Mouse (Mus musculus) layer of hippocampus, adult 18-20 months (tissue): ENCODE data around the gene Nubpl. TPM values are rescaled to one million over a fixed set of nuclear protein-coding genes. Genes with fewer than 3 reads are reported as not detected.
"Not testable (repeated sequence)": the region's sequence is repeated elsewhere in the genome, so short reads cannot be mapped to it uniquely, and the experiment has no call there.

Experiments used
- DNase-seq, 2 experiments: peaks; one replicate each; pipeline ENCODE4 v3.0.0; 2022; ENCODE audit warnings: low spot score in 2 of 2
- total RNA-seq, 2 experiments: library from RNA; stranded (reverse); gene quantifications; 2 replicates each; pipeline ENCODE4 v1.2.3; 2021

Gene Nubpl
- total RNA-seq, 2 experiments from 2014 or later, result 5.4 TPM

- DNase-seq, result not testable (repeated sequence)
Measured at GRCm38 (mm10) chr12:52231929-52232328, 134.4 kb downstream of the Nubpl start.

DNA sequence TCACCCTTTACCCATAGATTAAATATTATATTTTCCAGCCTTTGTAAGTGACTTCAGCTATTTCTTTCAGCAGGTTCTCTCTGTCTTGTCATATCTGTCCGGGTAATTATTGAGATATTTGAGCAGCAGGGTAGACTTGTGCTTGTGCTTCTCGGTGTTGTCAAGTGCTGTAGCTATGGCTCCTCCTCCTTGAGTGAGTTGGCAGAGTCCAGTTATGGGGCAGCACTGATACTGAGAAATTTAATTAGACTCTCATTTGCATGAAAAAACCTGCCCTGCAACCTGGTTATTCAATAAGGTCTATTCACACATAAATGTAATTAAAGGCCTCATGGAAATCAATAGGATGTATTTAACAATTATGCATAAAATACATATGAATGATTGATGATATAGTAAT, 145.2 kb downstream of the Nubpl start:
- no peak for DNase-seq

- DNase-seq, result no peak
Measured at GRCm38 (mm10) chr12:52247438-52247837, 149.9 kb downstream of the Nubpl start.

- DNase-seq, result no peak
Measured at GRCm38 (mm10) chr12:52248531-52248930, 151.0 kb downstream of the Nubpl start.

GRCm38 (mm10) chr12:52254089-52254488, 156.6 kb downstream of the Nubpl start:
- no peak for DNase-seq

GRCm38 (mm10) chr12:52268131-52268530, 170.6 kb downstream of the Nubpl start:
- DNase-seq, result peak; percentile 22 to 52

DNA sequence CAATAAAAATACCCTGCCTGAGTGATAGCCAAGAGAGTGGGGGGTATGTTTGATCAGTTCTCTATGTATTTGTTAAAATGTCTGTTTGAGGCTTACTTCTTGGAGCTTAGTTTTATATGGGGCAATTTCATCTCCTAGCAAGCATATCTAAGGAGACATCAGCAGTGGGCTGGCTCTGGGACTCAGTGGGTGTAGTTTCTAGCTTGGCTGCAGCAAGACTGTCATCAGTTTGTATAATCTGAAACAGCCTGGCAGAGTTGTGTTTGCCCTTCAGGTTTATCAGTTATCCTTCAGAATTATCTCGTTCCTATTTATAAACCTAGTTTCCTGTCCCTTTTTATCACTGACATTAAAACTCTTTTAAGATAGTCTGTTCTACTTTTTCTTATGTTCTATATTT, 175.3 kb downstream of the Nubpl start:
- DNase-seq, result peak in 1 of 2 experiments; percentile 12

- DNase-seq, result no peak
Measured at GRCm38 (mm10) chr12:52276320-52276719, 178.8 kb downstream of the Nubpl start.

GRCm38 (mm10) chr12:52281232-52281631, 183.7 kb downstream of the Nubpl start:
- DNase-seq, result no peak

DNA sequence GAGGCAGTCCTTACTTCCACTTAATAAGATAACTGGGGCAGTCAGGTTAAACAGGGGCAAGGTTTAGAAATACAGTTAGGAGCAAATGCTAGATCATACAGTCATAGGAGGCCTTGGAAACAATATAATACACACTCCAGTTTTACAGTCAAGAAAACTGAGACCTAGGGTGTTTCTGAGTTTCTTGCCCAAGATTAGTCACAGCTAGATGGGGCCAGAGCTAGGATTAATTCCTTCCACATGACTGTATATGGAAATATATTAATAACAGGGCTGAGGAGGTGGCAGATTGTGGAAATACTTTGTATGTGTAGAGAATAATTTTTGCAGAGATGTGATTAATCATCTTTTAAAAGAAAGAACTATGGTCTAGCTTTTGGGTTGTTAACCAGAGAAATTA, 186.9 kb downstream of the Nubpl start:
- no peak for DNase-seq

GRCm38 (mm10) chr12:52286802-52287201, 189.3 kb downstream of the Nubpl start:
- DNase-seq, result no peak

DNA sequence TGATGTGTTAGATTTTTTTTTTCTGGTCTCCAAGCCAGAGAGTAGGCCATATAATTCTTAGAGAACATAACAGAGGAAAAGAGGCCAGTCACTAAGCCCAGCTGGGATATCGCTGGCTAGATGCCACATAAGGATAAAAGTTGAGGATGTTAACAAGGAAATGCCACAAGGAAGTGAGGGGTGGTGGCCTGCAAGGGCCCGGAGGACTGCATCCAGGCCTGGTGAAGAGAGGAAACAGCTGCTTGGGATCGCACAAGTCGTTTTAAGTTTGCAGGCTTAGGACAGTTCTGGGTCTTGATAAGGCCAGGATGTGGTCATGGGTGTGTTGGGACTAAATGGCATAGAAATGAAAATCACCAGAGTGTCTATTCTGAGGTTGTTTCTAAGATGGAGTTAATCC, 191.0 kb downstream of the Nubpl start:
- no peak for DNase-seq

DNA sequence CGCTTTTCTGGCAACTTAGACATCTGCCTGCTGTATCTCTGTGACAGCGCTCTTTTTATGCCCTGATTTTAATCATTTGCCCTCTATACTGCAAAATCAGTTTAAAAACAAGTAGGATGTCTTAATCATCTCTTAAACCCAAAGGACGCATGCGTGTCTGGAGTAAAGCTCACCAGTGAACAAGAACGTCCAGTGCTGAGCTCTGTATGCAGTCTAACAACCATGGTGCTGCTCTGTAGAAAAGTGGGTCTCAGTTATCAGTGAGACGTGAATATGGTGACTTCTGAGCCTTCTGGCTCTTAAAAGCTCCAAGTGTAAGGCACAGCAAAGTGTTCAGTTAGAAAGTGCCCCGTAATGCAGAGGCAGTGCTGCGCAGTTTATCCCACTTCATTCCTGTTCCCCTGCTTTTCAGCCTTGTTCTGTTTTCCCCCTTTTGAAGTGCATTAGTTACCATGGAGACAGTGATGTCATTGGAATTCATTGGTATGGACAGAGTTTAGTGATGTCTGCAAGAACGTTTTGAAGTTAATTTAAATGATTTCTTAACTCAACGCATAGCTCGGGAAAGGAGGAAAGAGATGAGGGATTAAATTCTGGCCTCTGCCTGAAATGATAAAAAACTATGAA, 191.5 kb downstream of the Nubpl start:
- DNase-seq, result no peak

- no peak for DNase-seq
Measured at GRCm38 (mm10) chr12:52289594-52289993, 192.1 kb downstream of the Nubpl start.

DNA sequence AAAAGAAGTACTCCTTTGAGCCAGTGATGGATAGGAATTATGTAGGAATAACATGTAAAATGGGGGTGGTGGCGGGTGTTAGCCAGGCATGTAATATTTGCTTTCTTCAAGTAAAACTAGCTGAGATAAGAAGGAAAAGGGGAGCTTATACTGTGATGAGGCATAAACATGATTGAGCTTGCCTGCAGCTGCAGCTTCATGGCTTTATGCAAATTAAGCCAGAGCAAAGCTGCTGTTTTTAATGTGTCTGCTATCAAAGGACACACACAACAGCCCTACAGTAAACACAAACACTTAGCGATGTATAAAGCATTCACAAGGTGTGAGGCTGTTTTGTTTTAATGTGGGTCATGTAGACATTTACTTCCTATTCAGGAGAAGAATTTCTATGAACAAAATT, 196.4 kb downstream of the Nubpl start:
- DNase-seq, result no peak

- no peak for DNase-seq
Measured at GRCm38 (mm10) chr12:52297988-52298387, 200.5 kb downstream of the Nubpl start.

DNA sequence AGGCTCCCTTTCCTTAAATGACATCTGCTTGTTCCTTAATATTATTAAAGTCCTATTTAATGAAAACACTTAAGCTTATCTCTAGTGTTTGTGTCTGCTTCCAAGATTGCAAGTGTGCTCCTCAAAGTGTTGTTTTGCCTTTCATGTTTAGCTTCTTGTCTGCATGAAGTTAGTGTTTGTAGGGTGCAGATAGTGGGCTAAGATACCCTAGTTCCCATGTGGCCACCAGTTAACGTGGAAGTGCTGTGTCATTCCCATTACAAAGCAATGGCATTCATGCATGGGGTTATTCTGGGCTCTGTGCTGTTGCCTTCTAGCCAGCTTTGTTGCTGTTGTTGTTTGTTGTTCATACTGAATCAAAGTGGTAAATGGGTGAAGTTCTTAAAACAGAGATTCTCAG, 201.1 kb downstream of the Nubpl start:
- no peak for DNase-seq

DNA sequence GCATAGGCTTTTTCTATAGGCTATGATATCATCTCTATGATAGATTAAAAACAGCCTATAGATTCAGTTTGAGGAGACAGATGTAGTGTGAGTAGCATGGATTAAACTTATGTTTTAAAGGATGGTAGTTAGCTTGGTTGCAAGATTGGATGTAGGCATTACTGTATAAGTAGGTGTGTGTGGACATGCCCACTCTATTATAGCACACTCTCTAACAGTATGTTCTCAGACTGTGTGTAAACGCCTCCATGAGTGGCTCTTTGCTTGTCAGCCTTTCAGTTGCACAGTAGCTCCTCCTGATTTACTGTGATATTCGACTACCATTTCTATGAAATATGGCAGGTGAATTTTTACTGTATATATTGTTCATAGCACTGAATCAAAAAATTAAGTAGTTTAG, 205.4 kb downstream of the Nubpl start:
- DNase-seq, result no peak

DNA sequence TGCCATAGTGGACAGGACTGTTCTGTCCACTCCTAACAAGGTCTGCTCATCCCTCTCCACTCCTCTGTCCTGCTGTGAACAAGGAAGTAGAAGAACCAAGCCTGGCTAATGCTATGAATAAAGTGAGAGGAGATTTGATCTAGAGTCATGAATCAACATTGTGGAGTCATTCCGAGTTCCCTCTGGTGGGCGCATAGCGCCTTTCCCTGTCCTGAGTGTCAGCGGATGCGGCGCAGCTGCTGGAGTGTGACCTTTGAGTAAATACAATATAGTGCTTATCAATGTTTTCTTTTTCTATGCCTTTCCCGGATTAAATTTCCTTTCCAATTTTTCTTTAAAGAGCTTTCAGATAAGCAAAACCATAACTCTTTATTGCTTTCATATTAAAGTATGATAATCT, 208.8 kb downstream of the Nubpl start:
- no peak for DNase-seq

GRCm38 (mm10) chr12:52307331-52307982, 209.9 kb downstream of the Nubpl start:
- DNase-seq, result no peak

GRCm38 (mm10) chr12:52308628-52309027, 211.1 kb downstream of the Nubpl start:
- DNase-seq, result no peak

DNA sequence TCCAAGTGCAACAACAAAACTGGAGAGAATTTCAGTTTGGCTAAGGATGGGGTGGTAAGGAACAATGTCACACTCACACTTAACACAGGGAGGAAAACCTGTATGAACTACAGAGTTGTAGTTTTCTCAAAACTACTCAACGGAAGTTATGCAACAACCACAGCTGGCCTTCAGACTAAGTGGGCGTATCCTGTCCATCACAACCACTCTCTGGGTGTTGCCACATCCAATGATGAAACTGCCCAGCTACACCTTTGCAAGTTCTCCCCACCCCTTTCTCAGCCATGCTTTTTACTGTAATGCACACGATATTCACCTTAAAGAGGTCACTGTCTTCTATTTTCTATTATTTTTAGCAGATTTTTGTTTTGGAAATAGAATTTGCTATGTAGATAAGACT, 217.3 kb downstream of the Nubpl start:
- DNase-seq, result no peak

GRCm38 (mm10) chr12:52317635-52318034, 220.1 kb downstream of the Nubpl start:
- no peak for DNase-seq
